Mouse (Mus musculus) right cerebral cortex, adult 2 months (tissue): ENCODE measurements at regions not wholly inside any gene's neighbourhood (a gene's known extent, or its start where the extent isn't known, plus 50 kb on each side); places are given as distances from the start of the nearest gene placed in this dataset.

ENCODE experiments used
- DNase-seq, 2 experiments: peaks; one replicate each; pipeline ENCODE4 v3.0.0; 2021 to 2022; ENCODE audit warnings: low spot score in 2 of 2

DNA sequence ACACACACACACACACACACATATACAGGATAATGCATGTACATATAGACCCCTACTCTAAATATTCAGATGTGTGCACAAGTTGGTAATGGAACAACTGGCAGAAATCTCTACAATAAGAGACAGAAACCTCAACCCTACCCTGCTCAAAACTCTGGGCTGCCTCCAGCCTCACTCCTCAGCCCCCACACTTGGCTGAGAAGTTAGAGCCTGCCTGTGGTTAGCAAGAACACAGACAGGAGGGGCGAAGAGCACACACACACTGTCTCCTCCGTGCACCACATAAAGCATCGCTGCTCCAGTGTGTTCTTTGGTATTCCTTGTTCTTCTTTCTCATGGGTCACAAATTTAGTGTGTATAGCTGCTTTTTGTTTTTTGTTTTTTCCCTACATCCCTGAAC is 382.0 kb upstream of the Sox9 start:
- peak; percentile 5 to 9 for DNase-seq

DNA sequence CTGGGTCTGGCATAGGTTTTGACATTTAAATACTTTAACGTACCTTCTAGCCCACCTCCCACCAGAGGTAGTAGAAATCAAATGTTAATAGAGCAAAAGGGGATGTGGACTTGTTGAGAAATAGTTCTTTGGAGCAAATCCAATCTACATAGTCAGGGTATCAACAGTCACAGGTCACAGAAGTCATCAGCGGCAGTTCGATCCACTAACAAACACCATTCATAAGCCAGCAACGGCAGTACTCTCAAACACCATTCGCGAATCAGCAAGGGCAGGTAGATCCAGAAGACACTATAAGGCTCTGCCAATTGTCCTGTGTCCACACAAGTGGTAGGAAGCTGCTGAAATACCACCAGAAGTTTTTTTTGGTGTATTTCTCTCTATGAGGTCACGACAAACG is 374.3 kb upstream of the Sox9 start:
- no peak for DNase-seq

DNA sequence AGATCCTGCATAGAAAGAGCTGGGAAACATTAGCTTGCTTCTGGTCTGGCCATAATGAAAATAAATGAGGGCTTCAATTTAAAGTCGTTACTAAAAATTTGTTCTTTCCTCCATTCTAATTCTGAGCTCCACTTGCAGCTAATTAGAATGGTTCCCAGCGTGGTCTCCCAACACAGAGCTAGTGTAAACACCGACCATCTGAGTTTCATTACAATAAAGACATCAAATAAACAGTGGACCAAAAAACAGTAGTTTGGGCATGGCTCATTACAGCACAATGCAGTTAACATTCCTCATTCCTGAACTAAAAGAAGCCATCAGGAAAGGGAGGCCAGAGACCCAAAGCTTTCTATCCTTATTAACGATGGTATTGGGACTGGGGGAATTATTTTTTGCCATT is 369.6 kb upstream of the Sox9 start:
- DNase-seq: no peak

DNA sequence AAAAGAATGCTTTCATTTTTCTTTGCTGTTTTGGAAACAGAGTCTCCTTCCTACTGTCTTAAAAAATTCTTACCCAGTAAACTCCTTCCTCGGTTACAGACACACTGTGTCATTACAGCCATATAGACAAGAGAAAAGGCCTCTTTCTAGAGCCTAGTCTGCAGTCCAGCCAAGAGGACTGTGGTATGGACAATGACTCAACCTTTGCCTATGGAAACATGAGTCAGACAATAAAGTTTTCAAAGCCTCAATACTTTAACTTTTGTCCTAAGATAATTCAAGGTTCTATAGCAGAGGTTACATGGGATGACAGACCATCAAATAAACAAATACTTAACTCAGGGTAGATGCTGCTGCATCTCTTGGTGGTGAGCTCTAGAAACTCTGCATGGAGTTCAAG is 339.4 kb upstream of the Sox9 start:
- no peak for DNase-seq

DNA sequence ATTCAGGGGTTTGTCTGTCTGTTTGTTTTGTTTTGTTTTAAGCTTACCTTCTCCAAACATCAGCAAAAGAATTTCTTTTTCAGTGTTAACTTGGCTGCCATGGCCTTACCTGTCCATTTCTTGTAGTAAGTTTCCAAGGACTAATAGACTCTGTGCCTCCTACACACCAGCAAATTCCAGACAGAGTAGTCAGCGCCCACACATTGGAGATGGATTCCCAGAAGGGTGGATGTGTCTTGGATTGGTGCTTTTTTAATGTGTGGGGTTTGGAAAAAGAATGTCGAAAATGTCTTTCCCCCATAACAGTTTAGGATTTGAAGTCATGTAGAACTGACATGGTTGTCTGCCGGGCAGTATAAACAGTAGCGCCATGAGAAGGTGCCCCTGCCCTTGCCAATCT is 338.1 kb upstream of the Sox9 start:
- no peak for DNase-seq

DNA sequence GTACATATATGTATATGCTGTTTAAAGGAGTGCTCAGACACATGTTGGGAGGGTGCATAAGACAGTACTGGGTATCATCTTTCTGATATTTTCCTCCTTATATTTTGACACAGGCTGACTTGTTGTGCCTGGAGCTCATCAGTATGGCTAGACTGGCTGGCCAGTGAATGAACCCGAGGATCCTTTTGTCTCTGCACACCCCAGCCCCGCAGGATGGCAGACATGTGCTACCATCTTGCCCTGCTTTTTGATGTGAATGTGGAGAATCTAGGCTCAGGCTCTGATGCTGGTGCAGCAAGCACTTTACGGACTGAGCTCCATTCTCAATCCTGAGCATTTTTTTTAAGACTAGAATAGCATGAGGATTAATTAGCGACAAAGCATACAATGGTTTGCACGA is 332.4 kb upstream of the Sox9 start:
- DNase-seq: no peak

DNA sequence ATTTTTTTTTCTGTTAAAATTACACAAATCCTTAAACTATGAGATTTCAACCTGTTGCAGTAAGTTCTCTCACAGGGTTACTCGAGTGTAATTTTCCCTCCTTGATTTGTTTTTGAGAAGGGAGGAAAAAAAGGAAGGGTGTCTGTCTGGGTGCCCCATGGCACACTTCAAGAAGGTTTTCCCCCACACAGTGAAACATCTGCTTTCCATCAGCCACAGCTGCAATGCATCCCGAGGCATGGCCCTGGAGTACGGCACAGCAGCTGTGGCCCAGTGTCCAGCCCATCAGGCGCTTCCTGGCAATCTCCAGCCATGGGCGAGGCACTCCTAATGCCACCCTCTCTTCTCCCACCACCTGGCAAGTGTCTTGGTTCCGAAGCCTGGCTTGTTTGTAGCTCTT is 331.8 kb upstream of the Sox9 start:
- no peak for DNase-seq

DNA sequence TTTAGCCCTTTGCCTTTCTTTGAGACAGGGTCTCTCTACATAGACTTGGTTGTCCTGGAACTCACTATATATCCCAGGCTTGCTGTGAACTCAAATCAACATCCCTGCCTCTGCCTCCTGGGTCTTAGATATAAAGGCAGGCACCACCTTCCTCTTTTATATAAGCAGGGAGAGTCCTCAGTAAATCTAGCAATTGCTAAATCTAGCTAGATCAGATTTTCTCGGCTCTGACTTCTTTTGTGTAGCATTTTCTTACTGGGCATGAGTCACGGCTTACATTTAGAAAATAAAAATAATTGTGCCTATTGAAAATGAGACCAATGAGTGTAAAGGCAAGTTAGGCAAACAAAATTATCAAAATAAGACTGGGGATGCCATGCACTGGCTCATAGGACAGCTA is 323.9 kb upstream of the Sox9 start:
- peak; percentile 5 to 15 for DNase-seq

DNA sequence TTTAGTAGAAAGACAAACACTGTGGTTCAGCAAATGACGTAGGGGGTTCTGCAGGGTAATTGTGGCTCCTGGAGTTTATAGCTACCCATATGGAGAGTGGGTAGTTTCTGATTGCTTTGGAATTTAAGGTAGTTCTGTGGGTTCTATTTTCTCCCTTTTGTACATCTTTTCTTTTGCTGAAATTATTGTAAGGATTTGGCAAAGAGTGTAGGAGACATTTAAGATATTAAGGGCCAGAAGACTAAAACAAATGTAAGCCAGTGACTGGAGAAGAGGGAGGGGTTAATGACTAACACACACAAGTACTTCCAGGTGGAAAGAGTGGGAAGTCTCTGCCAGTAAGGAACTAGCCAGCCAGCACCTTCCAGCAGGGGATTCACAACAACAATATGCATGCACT is 318.9 kb upstream of the Sox9 start:
- DNase-seq: peak; percentile 10 to 26

DNA sequence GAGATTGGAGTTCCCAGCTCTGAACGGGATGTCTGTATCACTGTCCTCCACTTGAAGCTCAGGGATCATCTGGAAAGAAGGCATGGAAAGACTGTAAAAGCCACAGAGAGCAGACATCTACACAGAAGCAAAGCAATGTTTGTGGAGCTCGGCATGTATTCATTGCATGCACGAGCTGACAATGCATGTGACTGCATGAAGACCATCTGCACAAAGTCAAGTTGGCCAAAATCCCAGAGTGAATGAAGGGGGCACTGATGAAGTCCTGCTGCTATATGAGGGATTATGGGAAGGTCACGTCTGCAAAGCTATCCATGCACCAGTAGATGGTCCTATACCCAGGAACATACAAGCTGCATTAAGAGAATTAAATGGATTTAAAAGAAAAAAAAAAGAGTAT is 317.6 kb upstream of the Sox9 start:
- no peak for DNase-seq

DNA sequence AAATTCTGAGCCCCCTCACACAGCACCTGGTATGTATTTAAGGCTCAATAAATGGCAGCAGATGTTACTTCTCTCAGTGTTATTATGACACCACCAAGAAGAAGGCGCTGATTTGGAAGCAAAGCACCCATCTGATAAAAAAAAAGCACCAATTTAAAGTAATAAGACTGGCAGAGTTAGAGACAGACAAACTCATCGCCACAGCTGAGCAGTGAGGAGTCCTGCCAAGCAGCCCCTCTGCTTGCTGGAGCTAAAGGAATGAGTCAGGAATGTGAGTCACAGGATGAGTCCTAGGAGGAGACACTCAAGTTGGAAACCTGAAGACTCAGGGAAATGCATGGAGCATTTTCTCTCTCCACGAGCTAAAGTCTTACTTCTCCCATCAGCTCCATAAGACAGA is 311.7 kb upstream of the Sox9 start:
- DNase-seq: peak; percentile 68 to 73

DNA sequence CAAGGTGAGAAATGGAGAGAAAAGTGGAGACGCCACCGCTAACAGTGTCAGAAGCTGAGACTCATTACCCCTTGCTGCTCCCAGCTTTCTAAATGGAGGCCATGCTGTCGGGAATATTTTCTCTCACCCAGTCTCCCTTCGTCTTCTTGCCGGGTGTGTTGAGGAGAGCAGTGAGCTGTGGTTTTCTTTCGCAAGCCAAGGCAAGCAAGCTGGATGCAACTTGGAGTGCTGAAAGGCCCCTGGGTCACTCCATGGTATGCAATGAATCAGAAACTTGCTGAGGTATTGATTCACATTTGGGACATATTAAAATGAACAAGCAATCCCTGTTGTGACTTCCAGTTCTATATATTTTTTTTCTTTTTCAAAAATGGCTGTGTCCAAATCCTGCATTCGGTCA is 308.8 kb upstream of the Sox9 start:
- DNase-seq: no peak

DNA sequence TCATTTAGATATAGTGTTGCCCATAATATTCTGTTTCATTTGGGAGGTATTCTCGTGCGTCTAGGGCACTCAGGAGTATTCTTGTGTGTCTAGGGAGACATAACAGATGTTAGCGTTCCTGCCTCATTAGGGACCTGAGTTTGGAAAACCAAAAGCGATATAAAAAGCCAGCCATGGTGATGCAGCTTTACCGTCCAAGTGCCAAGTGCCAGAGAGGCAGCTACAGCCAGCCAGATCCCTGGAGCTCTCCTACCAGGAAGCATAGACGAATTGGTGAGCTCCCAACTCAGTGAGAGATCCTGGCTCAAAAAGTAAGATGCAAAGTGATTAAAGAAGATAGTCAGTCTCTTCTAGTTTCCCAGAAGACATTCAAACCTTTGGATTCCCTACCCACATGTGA is 308.3 kb upstream of the Sox9 start:
- no peak for DNase-seq

DNA sequence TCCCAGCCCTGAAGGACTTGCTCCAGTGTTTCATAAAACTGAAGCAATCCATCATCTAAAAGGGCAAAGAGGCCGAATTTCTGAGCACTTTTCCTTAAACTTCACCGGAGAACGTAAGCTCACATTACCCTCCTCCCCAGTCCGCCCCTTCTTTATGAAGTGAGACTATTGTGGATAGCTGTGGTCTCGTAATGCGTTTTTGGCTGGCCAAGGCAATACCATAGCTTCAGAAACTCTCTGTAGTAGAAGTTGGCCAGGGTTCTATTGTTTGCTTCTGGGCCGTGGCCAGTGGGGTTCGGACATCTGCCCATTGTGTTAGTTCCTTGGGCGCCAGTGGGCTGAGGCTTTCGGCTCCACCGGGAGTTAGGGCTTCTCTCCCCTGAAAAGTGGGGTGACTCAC is 301.7 kb upstream of the Sox9 start:
- DNase-seq: no peak

DNA sequence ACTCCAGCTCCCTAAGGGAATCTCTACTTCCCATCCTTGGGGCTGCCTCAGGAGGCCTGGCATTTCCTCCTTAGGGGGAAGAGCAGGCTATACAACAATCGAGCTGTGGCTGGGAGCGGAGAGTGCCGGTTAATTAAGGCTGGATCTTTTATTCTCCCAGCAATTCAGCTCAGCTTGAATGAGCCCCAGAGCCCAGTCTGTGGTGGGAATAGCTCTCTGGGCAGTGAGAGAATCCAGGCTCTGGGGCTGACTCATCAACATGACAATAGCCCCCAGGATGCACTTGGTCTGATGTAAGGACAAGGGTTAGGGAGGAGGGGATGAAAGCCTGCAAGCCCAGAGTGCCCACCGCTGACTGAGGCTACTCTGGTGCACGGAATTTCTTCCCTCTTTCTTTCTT is 280.2 kb upstream of the Sox9 start:
- DNase-seq: peak; percentile 8 to 18

DNA sequence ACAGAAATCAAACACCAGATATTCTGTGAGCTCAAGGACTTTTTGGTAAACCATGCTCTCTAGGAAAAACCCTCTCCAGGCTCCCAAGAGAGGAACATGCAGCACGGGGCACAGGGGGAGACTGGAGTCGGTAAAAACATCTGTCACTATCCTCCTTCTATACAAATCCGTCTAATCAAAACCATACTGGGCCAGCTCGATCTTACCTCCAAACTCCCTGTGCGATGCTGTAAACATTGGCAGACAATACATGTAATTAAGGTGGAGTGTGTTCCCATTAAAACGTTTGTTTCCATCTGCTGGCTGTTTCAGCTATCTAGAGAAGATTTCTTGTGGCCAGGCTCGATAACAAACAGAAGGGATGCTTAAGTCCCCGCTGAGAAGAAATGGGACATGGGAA is 262.9 kb upstream of the Sox9 start:
- no peak for DNase-seq

DNA sequence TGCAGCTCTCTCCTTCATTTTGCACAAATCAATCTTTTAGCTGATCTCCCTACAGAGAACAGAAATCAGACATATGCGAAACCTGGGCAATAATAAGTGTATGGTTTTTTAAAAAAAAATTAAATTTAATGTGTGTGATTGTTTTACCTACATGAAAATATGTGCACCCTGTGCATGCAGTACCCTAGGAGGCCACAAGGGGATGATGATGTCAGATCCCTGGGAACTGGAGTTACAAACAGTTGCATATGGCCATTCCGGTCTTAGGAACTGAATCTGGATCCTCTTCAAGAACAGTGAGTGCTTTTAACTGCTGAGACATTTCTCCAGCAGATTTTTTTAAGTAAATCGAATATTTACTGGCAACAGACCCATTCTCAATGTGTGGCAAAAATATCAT is 257.0 kb upstream of the Sox9 start:
- DNase-seq: no peak

DNA sequence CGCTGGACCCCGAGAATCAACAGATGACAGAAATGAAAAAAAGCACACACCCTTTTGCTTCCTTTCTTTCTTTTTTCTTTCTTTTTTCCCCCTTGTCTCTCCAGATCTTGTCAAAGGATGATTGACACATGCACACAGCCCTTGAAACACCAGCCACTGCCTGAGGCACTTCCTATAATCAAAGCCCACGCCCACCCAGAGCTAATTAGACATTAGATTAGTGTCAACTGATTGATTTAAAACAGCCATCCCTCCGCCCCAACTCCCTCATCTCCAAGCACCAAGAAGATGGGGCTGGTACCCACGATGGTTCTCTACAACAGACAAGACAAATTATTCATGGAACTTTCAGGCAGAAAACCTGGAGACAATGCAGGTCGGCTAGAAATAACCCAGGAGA is 239.5 kb upstream of the Sox9 start:
- DNase-seq: no peak

DNA sequence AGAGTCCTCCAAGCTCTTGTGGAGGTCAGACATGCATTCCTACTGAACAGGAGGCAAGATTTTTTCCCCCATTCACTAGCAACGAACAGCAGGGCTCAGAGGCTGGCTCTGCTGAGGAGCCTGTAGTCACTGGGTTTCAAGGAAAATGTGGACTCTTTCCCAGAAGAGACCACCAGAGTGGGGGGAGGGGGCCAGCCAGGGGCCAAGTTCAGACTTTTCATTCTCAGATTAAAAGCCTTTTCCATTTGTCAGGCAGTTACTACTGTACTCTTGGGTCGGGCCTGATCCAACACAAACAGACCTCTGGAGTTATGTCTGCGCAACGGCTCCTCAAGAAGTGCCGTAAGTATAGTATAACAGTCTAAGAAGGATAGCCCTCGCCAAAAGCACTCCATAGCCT is 238.6 kb upstream of the Sox9 start:
- DNase-seq: no peak

DNA sequence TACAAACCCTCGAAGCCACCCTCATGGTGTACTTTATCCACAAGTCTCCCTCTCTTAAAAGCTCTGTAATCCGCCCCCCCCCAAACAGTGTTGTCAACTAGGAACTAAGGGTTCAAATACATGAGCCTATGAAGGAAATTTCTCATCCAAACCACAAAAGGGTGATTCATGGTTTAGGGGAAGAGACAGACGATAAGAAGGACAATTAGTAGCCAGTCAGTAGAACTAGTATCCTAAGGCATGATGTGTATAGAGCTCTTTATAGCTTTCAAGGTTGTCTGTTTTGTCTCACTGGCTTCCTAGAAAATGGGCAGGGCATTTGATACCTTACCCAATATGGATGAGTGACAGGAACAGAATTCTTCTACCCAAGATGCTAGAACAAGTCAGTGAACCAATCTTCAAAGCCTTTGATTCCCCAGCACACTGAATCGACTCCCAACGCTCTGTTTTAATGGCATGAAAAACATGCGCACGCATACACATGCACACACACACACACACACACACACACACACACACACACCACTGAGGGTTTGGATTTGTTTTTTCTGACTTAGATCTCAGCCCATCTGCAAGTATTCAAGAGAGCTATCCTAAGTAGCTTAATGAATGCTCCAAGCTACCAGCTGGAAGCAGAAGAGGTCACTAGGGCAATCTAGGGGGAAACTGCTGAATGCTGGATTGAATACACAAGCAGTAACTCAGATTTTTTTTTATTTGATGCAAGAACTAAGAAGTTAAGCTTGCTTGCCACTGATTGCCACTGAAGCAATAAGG is 236.6 kb upstream of the Sox9 start:
- no peak for DNase-seq

DNA sequence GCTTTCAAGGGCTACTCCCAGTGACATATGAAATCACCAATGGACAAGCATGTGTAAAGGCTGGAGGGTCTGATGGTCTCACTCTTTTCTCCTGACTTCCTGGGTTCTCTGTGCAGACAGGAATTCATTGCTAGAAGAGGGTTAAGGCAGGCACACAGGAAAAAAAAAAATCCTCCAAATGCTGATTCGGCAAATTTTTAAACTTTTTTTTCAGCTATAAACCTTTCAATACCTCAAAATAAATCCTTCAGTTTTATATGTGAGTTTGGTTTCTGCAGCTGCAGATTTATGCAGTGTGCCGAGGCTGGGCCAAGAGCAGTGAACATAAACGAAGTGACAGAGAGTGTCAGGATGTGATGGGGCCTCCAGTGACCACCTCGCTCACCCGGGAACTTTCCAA is 235.9 kb upstream of the Sox9 start:
- DNase-seq: no peak

DNA sequence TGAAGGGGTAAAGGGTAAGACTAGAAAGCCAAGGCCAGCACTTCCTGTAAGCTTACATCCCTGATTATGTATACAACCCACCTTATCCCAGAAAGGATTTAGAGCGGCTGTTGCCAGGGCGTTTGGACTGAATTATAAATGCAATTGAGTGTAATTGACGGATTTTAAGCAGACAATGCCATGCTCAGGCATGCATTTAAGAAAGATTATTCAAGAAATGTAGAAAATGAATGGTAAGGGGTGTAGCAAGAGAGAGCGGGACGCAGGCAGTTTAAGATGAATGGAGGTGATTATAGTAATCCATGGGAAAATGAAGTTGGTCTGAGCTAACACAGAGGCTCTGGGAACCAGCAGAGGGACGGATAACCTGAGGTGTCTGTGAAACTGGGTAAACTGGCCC is 229.2 kb upstream of the Sox9 start:
- no peak for DNase-seq

DNA sequence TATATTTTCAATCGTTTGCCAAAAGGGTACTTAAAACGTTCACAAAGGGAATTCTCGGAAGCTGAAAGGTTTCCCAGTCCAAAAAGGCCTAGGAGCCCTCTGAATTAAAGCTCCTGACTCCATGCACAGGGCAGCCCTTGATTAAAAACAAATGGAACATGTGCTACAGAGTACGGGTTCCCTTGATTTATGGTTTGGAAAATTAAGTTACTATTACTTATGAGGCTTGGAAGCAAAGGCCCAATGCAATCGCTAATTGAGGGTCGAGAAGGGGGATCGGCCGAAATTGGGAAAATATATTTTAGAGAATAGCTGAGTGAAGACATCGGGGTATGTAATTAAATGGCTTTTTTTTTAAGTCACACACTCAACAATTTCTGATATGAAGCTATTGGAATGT is 219.0 kb upstream of the Sox9 start:
- DNase-seq: no peak

DNA sequence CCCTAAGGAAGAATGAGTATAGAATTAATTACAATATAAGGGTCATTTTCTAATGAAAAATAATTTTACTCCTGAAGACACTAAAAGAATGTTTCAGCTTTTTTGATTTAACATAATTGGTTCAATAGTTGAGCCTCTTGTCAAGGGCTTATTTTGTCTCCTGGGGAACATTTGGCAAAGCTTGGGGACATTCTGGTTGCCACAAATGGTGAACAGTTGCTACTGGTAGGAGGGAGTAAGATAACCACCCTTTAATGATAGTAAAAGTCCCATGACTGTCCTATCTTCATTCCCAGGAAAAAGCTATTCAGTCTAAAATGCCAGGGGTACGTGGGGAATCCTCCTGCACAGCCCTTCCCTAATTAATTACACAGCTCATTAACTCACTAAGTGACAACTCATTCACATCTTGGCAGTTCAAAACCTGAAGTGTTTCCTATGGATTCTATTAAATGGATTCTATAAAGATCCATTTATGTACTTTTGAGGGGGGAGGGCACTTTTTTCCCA is 217.3 kb upstream of the Sox9 start:
- DNase-seq: no peak
